Mouse (Mus musculus) olfactory bulb, adult 2 months (tissue): ENCODE data around the gene Paqr3.

ENCODE experiments used
- CTCF ChIP-seq: fragments of 200-500 bp; IDR thresholded peaks from 2 replicates; pipeline ENCODE4 v1.5.1; 2012; ENCODE audit warnings: low read depth, mild to moderate bottlenecking, low read length, moderate library complexity; ENCODE audit not compliant: insufficient read depth
- POLR2A ChIP-seq: fragments of 200-500 bp; IDR thresholded peaks from 2 replicates; pipeline ENCODE4 v1.6.1; 2012; ENCODE audit warnings: mild to moderate bottlenecking, low read depth, low read length, moderate library complexity; ENCODE audit not compliant: insufficient read depth

DNA sequence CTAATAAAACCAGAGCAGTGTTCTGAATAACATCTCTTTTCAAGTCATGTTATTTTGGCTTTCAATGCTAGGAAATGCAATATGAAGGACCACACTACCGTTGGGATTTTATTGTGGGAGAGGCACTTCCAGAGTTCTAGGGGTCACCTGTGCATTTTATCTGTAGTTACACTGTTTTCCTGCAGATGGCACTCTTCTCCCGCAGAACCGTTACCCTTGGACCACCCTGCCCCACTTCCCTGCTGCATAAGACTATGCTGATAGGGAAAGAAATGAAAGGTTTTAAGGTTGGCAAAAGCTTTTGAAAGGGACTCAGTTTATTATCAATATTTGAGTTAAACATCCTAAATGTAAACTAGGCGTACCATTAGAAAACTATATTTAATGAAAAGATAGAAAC, 14.6 kb upstream of the Paqr3 start:
- TF ChIP-seq CTCF (no peak), POLR2A (no peak)
